Comparison of ENCODE assay signal across 10 mouse cellular contexts in genomic region chr9:44096536-44096935, GRCm38 (mm10). TPM values are rescaled to one million over a fixed set of nuclear protein-coding genes. Genes with fewer than 3 reads are reported as not detected.
DNase-seq lines count a peak whose midpoint lies in the region; TF ChIP-seq lines count a peak whose summit lies in the region.
"Had no signal": no experiment of that assay in that cellular context is flagged by ENCODE, and none has a peak within 500 bp of the region (broad histone marks: within the 10 kb centered on the region; RNA-seq: fewer than 3 reads in every experiment).

No protein-coding gene starts in this region.

- H3K4me3 ChIP-seq in ES-Bruce4 (ENCODE audit: low read depth, low read length): no peak overlapping the region
- H3K4me3 ChIP-seq in heart, embryonic 10.5 days: no peak overlapping the region

- no peaks in the 10 kb centered on the region for H3K27me3 ChIP-seq in ES-Bruce4 (ENCODE audit: control insufficient read depth, insufficient read depth, low read length, poor library complexity, severe bottlenecking)
- no peaks in the 10 kb centered on the region for H3K27me3 ChIP-seq in heart, embryonic 10.5 days (ENCODE audit: insufficient read depth, poor library complexity, severe bottlenecking)

- TF ChIP-seq POLR2A in ES-Bruce4 (IDR thresholded peaks at IDR 0.05; ENCODE audit: insufficient read depth, low read length): no peak

- 0 out of 2 replicates have a peak, but pooled peaks have one; percentile 41 for TF ChIP-seq EP300 in ES-Bruce4 (IDR thresholded peaks at IDR 0.05; ENCODE audit: insufficient read depth, low read depth, low read length)

- no peaks in the 10 kb centered on the region for H3K4me1 ChIP-seq in ES-Bruce4 (ENCODE audit: control insufficient read depth, insufficient read depth, low read length)
- H3K4me1 ChIP-seq in heart, embryonic 10.5 days: peaks cover 33% of the 10 kb centered on the region

- H3K27ac ChIP-seq in ES-Bruce4 (ENCODE audit: insufficient read depth, low read length): no peak overlapping the region
- peak overlapping the region; percentile 87 for H3K27ac ChIP-seq in heart, embryonic 10.5 days

- no peaks in the 10 kb centered on the region for H3K9me3 ChIP-seq in ES-Bruce4 (replicated peaks; ENCODE audit: control insufficient read depth, insufficient read depth, low read length, poor library complexity, severe bottlenecking)
- H3K9me3 ChIP-seq in heart, embryonic 10.5 days: no peaks in the 10 kb centered on the region

- WGBS in heart, embryonic 10.5 days: 32% methylated on average over 9 of the region's 9 CpGs

- H3K9ac ChIP-seq in ES-Bruce4 (ENCODE audit: low read depth, poor library complexity, severe bottlenecking): no peak overlapping the region

- DNase-seq in embryo, embryonic 10 days (ENCODE audit: low spot score): peak; percentile 53
- DNase-seq in embryo, embryonic 9.5 days (ENCODE audit: extremely low spot score): no peak
- peak; percentile 93 for DNase-seq in heart, embryonic 10.5 days (ENCODE audit: low spot score)
- DNase-seq in layer of hippocampus, postnatal 14 days (ENCODE audit: low spot score in 2 of 2): peak; percentile 65
- no peak for DNase-seq in spleen, adult 12 weeks (ENCODE audit: low spot score)
- no peak for DNase-seq in frontal cortex, postnatal 10 days (ENCODE audit: low spot score in 2 of 2)
- no peak for DNase-seq in frontal cortex, postnatal 36 days (ENCODE audit: low spot score in 2 of 2)

- H3K36me3 ChIP-seq in ES-Bruce4 (ENCODE audit: control insufficient read depth, insufficient read depth, low read length, poor library complexity, severe bottlenecking): no peaks in the 10 kb centered on the region
- H3K36me3 ChIP-seq in heart, embryonic 10.5 days: peaks cover 27% of the 10 kb centered on the region

- no peak for TF ChIP-seq CTCF in ES-Bruce4 (IDR thresholded peaks at IDR 0.05; ENCODE audit: low read depth, low read length)

RNA-seq across cellular contexts. Expression of gene Mfrp, which starts 5.0 kb away (rescaled TPM):
- polyA plus RNA-seq in ES-Bruce4 (2011; ENCODE audit: insufficient read depth, insufficient read length, low read depth, missing spikeins): not detected in 2 replicates
- polyA plus RNA-seq in heart, embryonic 10.5 days (2016; fragmentation: Nextera tagmentation; extraction: Ambion mirVana): 0.21 TPM in 1 of 2 replicates, not detected in the other
- 1 to 10 TPM in 1 of 2 experiments, under 1 TPM in 1; 0.33 to 8.6 TPM for total RNA-seq in layer of hippocampus, postnatal 14 days (2021)
- total RNA-seq: common myeloid progenitor, adult 5-6 weeks; neutrophil, adult 5-6 weeks had no signal

RNA-seq across cellular contexts. Expression of gene C1qtnf5, which starts 10.5 kb away (rescaled TPM):
- not detected in 2 replicates for polyA plus RNA-seq in ES-Bruce4 (2011; ENCODE audit: insufficient read depth, insufficient read length, low read depth, missing spikeins)
- polyA plus RNA-seq in heart, embryonic 10.5 days (2016; fragmentation: Nextera tagmentation; extraction: Ambion mirVana): 0.50 TPM in 1 of 2 replicates, not detected in the other
- total RNA-seq in layer of hippocampus, postnatal 14 days (2021): 10 to 100 TPM; 13.5 to 18.6 TPM
- total RNA-seq: common myeloid progenitor, adult 5-6 weeks; neutrophil, adult 5-6 weeks had no signal

RNA-seq across cellular contexts. Expression of gene Gm49380, which starts 16.8 kb away (rescaled TPM):
- polyA plus RNA-seq in ES-Bruce4 (2011; ENCODE audit: insufficient read depth, insufficient read length, low read depth, missing spikeins): 0.49 and 0.67 TPM in 2 replicates
- polyA plus RNA-seq in heart, embryonic 10.5 days (2016; fragmentation: Nextera tagmentation; extraction: Ambion mirVana): 0.07 and 0.18 TPM in 2 replicates
- total RNA-seq in layer of hippocampus, postnatal 14 days (2021): under 1 TPM; 0.14 to 0.29 TPM
- total RNA-seq: common myeloid progenitor, adult 5-6 weeks; neutrophil, adult 5-6 weeks had no signal

RNA-seq across cellular contexts. Expression of gene Rnf26, which starts 16.8 kb away (rescaled TPM):
- 34.1 and 34.3 TPM in 2 replicates for polyA plus RNA-seq in ES-Bruce4 (2011; ENCODE audit: insufficient read depth, insufficient read length, low read depth, missing spikeins)
- polyA plus RNA-seq in heart, embryonic 10.5 days (2016; fragmentation: Nextera tagmentation; extraction: Ambion mirVana): 53.6 and 55.8 TPM in 2 replicates
- 10 to 100 TPM; 27.7 to 28.2 TPM for total RNA-seq in layer of hippocampus, postnatal 14 days (2021)

RNA-seq across cellular contexts. Expression of gene Usp2, which starts 29.7 kb away (rescaled TPM):
- 9.6 and 14.2 TPM in 2 replicates for polyA plus RNA-seq in ES-Bruce4 (2011; ENCODE audit: insufficient read depth, insufficient read length, low read depth, missing spikeins)
- polyA plus RNA-seq in heart, embryonic 10.5 days (2016; fragmentation: Nextera tagmentation; extraction: Ambion mirVana): 36.1 and 59.0 TPM in 2 replicates
- 10 to 100 TPM; 60.3 to 70.8 TPM for total RNA-seq in layer of hippocampus, postnatal 14 days (2021)

Comparison
In these comparisons a context has a peak if more than half of its experiments do, and no peak if none do; other contexts are left out.
1. DNase-seq: peak in embryo, embryonic 10 days (single experiment), heart, embryonic 10.5 days (single experiment) and layer of hippocampus, postnatal 14 days (2 of 2); none in embryo, embryonic 9.5 days (single experiment), spleen, adult 12 weeks (single experiment), frontal cortex, postnatal 10 days (0 of 2) and frontal cortex, postnatal 36 days (0 of 2).